Mouse (Mus musculus) adrenal gland, adult 8-10 months (tissue): ENCODE results near the gene Vldlr. TPM values are rescaled to one million over a fixed set of nuclear protein-coding genes. Genes with fewer than 3 reads are reported as not detected.

Experiments used
- DNase-seq: peaks from one replicate; pipeline ENCODE4 v3.0.0; 2022
- total RNA-seq, 4 experiments: library from RNA; stranded (reverse); gene quantifications; 2 replicates each; pipeline ENCODE4 v1.2.4; 2022

Vldlr gene
- total RNA-seq, 4 experiments from 2014 or later: 20.9 to 27.3 (median 21.9) TPM

GRCm38 (mm10) chr19:27239913-27240312 lies 23.6 kb downstream of the Vldlr start:
- no peak for DNase-seq

- DNase-seq: no peak
Observed at GRCm38 (mm10) chr19:27243527-27243926, 27.2 kb downstream of the Vldlr start.

- no peak for DNase-seq
Observed at GRCm38 (mm10) chr19:27254756-27255155, 38.5 kb downstream of the Vldlr start.

GRCm38 (mm10) chr19:27255678-27256077 lies 39.4 kb downstream of the Vldlr start:
- DNase-seq: no peak

- DNase-seq: no peak
Observed at GRCm38 (mm10) chr19:27260102-27260501, 43.8 kb downstream of the Vldlr start.

GRCm38 (mm10) chr19:27260621-27261278 lies 44.5 kb downstream of the Vldlr start:
- DNase-seq: peak; percentile 26

GRCm38 (mm10) chr19:27262141-27262540 lies 45.9 kb downstream of the Vldlr start:
- peak; percentile 68 for DNase-seq

GRCm38 (mm10) chr19:27273385-27273784 lies 57.1 kb downstream of the Vldlr start:
- no peak for DNase-seq

- no peak for DNase-seq
Observed at GRCm38 (mm10) chr19:27274382-27274781, 58.1 kb downstream of the Vldlr start.

- no peak for DNase-seq
Observed at GRCm38 (mm10) chr19:27279174-27279573, 62.9 kb downstream of the Vldlr start.

Other genes starting within 250 kb of the Vldlr start
- not detected for gene Kcnv2, start 106.1 kb downstream of the Vldlr start, total RNA-seq
- gene Pum3, start 213.3 kb downstream of the Vldlr start, total RNA-seq: 100 to 1,000 TPM in 2 of 4 experiments, 10 to 100 TPM in 2; 88.4 to 137 (median 107) TPM